Mouse (Mus musculus) midbrain, postnatal 0 days (tissue): ENCODE data around the gene Foxj2. TPM values are rescaled to one million over a fixed set of nuclear protein-coding genes. Genes with fewer than 3 reads are reported as not detected.
A peak's percentile ranks its signal among the peaks of the same experiment; 100 is the strongest.

Experiments
- ATAC-seq: fragments of 200-750 bp; cut with Nextera tagmentation; 2 replicates; pipeline ENCODE4 v1.8.0; 2017; ENCODE audit warnings: moderate number of reproducible peaks, mild to moderate bottlenecking, moderate TSS enrichment, moderate library complexity; ENCODE audit not compliant: low FRiP score
- DNase-seq: peaks from one replicate; pipeline ENCODE4 v3.0.0-alpha.2; 2015; ENCODE audit warnings: low spot score
- H3K27ac ChIP-seq: fragments of 300-500 bp; sonication (generic); 2 replicates; pipeline ENCODE4 v1.5.1; 2014; ENCODE audit warnings: low read depth, mild to moderate bottlenecking, low read length, mixed read lengths
- H3K27me3 ChIP-seq: fragments of 300-500 bp; sonication (generic); 2 replicates; pipeline ENCODE4 v1.6.1; 2014; ENCODE audit warnings: low read length, control low read depth, mixed read lengths; ENCODE audit not compliant: insufficient read depth
- H3K36me3 ChIP-seq: fragments of 300-500 bp; sonication (generic); 2 replicates; pipeline ENCODE4 v1.6.1; 2014; ENCODE audit warnings: low read length, control low read depth, mixed read lengths; ENCODE audit not compliant: insufficient read depth
- H3K4me1 ChIP-seq: fragments of 300-500 bp; sonication (generic); 2 replicates; pipeline ENCODE4 v1.6.1; 2014; ENCODE audit warnings: mild to moderate bottlenecking, control low read depth, antibody characterized with exemption, low read length, mixed read lengths; ENCODE audit not compliant: insufficient read depth
- H3K4me2 ChIP-seq: fragments of 300-500 bp; sonication (generic); 2 replicates; pipeline ENCODE4 v1.6.1; 2014; ENCODE audit warnings: low read depth, mild to moderate bottlenecking, low read length, mixed read lengths; ENCODE audit not compliant: poor library complexity, severe bottlenecking
- H3K4me3 ChIP-seq: fragments of 300-500 bp; sonication (generic); 2 replicates; pipeline ENCODE4 v1.5.1; 2014; ENCODE audit warnings: low read depth, mild to moderate bottlenecking, low read length, moderate library complexity
- H3K9ac ChIP-seq: fragments of 300-500 bp; sonication (generic); replicated peaks from 2 replicates; pipeline ENCODE4 v1.6.1; 2014; ENCODE audit warnings: mild to moderate bottlenecking, low read length, moderate library complexity, mixed read lengths; ENCODE audit not compliant: poor library complexity, severe bottlenecking
- H3K9me3 ChIP-seq: fragments of 300-500 bp; sonication (generic); 2 replicates; pipeline ENCODE4 v1.6.1; 2016; ENCODE audit warnings: low read length, control low read depth
- CTCF ChIP-seq: IDR thresholded peaks from 2 replicates; pipeline ENCODE4 v1.5.1; 2016; ENCODE audit warnings: antibody characterized with exemption, mild to moderate bottlenecking
- WGBS: fragments of 180-500 bp; shearing (Covaris S2); extraction: QIAGEN DNeasy Blood & Tissue Kit; methylation state at CpG from one replicate; pipeline ENCODE4 v1.1.7; 2014; 5-methylcytosine and 5-hydroxymethylcytosine counted together
- microRNA-seq: library from miRNA; unstranded; fragments of <30 nt; microRNA quantifications from one replicate; pipeline ENCODE4, GENCODE M21; 2016; ENCODE audit warnings: borderline number of aligned reads
- polyA plus RNA-seq: library from polyadenylated mRNA; unstranded; fragments of >200 nt; fragmentation: Nextera tagmentation; extraction: Ambion mirVana; gene quantifications from 2 replicates; pipeline ENCODE4 v1.2.1, GENCODE M21; 2015
- total RNA-seq: library from RNA; depleted of rRNA; stranded (reverse); fragments of >200 nt; gene quantifications from 2 replicates; pipeline ENCODE4 v1.2.3, GENCODE M21; 2014; rRNA removed

Foxj2 gene
- total and polyA plus RNA-seq, 2 experiments from 2014 or later: 8.8 to 27.2 TPM

DNA sequence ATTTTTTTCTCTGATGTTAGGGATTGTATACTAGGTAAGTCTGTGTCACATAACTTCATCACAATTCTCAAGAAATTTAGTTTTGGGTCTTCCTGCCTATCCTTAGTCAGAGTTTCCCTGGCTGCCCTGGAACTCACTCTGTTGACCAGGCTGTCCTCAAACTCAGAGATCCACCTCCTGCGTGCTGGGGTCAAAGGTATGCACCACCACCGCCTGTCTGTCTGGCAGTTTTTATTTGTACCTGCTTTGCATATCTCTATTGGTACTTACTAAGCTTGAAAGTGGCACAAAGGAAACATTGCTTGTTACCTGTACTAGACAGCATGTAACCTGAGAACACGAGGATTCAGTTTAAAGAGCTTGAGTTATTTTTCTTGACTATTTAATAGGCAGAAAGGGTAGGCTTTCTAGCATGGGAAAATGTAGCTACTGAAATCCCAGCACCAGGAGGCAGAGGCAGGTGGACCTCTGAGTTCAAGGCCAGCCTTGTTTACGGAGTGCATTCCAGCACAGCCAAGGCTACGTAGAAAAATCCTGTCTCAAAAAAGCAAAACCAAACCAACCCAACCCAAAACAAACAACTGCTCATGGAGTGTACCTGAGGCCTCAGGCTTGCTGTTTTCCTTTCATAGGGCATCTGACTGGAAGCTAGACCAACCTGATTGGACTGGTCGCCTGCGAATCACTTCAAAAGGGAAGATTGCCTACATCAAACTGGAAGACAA lies 60.2 kb downstream of the Foxj2 start:
- Histone ChIP-seq H3K9ac (no peak overlapping the region), H3K36me3 (peaks cover 50% of the 10 kb centered on the region), H3K27me3 (no peaks in the 10 kb centered on the region), H3K27ac (no peak overlapping the region), H3K4me2 (no peak overlapping the region), H3K9me3 (no peaks in the 10 kb centered on the region), H3K4me3 (no peak overlapping the region), H3K4me1 (0 out of 2 replicates have a peak, but pooled peaks cover 4% of the 10 kb centered on the region)
- no peak for DNase-seq
- 95% methylated on average over 7 of the region's 7 CpGs for WGBS
- no peak for ATAC-seq
- TF ChIP-seq CTCF: no peak

DNA sequence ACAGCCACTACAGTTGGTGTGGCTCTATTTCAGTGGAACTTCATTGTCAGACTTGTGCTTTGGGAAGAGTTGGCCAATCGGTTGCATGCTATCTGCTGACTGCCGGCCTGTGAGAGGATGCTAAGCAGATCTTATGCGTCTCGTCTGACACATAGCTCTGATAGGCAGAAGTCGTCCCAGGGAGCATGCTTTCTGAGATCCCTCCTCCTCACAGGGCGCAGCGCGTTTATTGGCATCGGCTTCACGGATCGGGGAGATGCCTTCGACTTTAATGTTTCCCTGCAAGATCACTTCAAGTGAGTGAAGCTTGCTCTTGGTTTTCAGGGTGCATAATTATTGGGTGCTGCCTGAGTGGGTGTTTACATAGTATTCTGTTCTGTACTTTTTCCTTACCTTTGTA lies 61.6 kb downstream of the Foxj2 start:
- H3K36me3 ChIP-seq: peaks cover 58% of the 10 kb centered on the region
- no peak for DNase-seq
- TF ChIP-seq CTCF: no peak
- no peaks in the 10 kb centered on the region for H3K9me3 ChIP-seq
- no peak overlapping the region for H3K4me3 ChIP-seq
- H3K4me2 ChIP-seq: no peak overlapping the region
- 95% methylated on average over 12 of the region's 12 CpGs for WGBS
- ATAC-seq: no peak
- no peaks in the 10 kb centered on the region for H3K27me3 ChIP-seq
- no peaks in the 10 kb centered on the region for H3K4me1 ChIP-seq
- H3K9ac ChIP-seq: no peak overlapping the region
- no peak overlapping the region for H3K27ac ChIP-seq

DNA sequence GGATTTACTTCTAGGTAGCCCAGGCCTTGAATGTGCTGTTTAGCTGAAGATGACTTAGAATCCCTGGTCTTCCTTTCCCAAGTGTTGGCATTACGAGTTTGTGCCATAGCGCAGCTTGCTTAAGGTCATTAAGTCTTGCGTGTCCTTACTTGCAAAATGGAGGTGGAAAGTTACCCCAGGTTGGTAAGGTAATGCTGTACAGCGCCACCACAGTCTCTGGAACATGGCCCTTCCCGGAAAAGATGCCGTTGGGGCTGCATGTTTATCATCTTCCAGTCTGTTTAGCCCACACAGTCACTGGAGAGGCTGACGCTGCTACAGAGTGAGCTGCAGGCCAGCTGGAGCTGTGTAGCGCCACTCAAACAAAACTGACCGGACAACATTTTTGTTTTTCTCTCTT lies 63.9 kb downstream of the Foxj2 start:
- Histone ChIP-seq H3K4me1 (no peaks in the 10 kb centered on the region), H3K27me3 (no peaks in the 10 kb centered on the region), H3K4me3 (no peak overlapping the region), H3K27ac (no peak overlapping the region), H3K9me3 (no peaks in the 10 kb centered on the region), H3K36me3 (peaks cover 71% of the 10 kb centered on the region), H3K9ac (no peak overlapping the region), H3K4me2 (no peak overlapping the region)
- ATAC-seq: no peak
- no peak for DNase-seq
- no peak for TF ChIP-seq CTCF
- WGBS: 94% methylated on average over 9 of the region's 9 CpGs

DNA sequence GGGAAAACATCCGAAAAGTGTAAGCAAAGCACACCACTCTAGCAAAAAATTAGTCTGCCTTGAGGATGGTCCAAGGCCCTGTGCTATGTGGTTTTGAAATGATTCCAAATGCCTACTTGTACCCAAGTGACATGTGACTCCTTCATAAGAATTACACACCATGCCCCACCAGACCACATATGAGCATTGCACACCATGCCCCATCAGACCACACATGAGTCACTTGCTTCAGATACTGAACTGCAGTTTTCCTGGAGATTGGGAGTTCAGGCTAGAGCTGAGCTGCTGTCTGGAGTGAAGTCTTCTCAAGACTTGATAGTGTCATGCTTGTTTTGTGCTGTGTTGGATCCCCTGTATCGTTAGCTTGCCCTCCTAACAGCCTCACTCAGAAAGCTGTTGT lies 69.9 kb downstream of the Foxj2 start:
- ATAC-seq: no peak
- 93% methylated on average over 2 of the region's 2 CpGs for WGBS
- Histone ChIP-seq H3K4me1 (no peaks in the 10 kb centered on the region), H3K27me3 (no peaks in the 10 kb centered on the region), H3K4me2 (no peak overlapping the region), H3K9me3 (no peaks in the 10 kb centered on the region), H3K27ac (no peak overlapping the region), H3K36me3 (peaks cover 38% of the 10 kb centered on the region), H3K4me3 (no peak overlapping the region), H3K9ac (no peak overlapping the region)
- DNase-seq: no peak
- TF ChIP-seq CTCF: no peak

DNA sequence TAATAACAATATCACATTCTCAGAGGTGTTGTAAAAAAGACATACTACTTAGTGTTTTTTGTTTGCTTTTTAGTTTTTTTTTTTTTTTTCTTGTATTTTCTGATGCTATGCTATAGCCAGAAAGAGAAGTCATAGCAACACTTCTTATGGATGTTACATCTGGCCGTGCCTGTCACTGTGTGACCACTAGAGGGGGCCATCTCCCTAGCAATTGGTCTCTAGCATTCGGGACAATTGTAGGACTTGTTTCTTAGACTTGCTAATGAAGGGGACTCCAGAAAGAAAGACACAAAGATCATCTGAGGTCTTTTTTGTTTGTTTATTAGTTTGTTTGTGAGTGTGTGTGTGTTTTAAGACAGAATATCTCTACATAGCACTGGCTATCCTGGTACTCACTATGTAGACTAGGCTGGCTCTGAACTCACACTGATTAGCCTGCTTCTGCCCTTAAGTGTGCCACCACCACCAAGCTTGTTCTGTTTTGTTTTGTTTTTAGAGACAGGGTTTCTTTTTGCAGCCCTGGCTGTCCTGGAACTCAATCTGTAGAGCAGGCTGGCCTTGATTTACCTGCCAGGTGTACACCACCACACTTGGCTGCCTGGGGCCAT lies 72.8 kb downstream of the Foxj2 start:
- no peak overlapping the region for H3K4me3 ChIP-seq
- H3K36me3 ChIP-seq: peaks cover 17% of the 10 kb centered on the region; the same call in 1 of the 2 replicates
- no peaks in the 10 kb centered on the region for H3K9me3 ChIP-seq
- H3K4me1 ChIP-seq: no peaks in the 10 kb centered on the region
- DNase-seq (peak; percentile 85), ATAC-seq (peak; percentile 71; the same call in 1 of the 2 replicates)
- H3K4me2 ChIP-seq: no peak overlapping the region
- H3K27ac ChIP-seq: no peak overlapping the region
- H3K9ac ChIP-seq: no peak overlapping the region
- peak; percentile 93 for TF ChIP-seq CTCF
- WGBS: 14% methylated on average over 2 of the region's 2 CpGs
- no peaks in the 10 kb centered on the region for H3K27me3 ChIP-seq

Small RNA genes lying within 50 kb of the gene (microRNA-seq; reads per million reads assigned to microRNA genes)
- gene Mir7231: 1.0 reads per million

Other genes starting within 250 kb of the Foxj2 start
- gene Apobec1, start 217.5 kb upstream of the Foxj2 start, total RNA-seq: 0.88 and 0.90 TPM in 2 replicates
- 1.7 and 2.1 TPM in 2 replicates for gene Apobec1, start 217.5 kb upstream of the Foxj2 start, polyA plus RNA-seq
- not detected in 2 replicates for gene Gdf3, start 209.8 kb upstream of the Foxj2 start, total RNA-seq
- not detected in 2 replicates for gene Gdf3, start 209.8 kb upstream of the Foxj2 start, polyA plus RNA-seq
- gene Dppa3, start 193.5 kb upstream of the Foxj2 start, total RNA-seq: not detected in 2 replicates
- gene Dppa3, start 193.5 kb upstream of the Foxj2 start, polyA plus RNA-seq: not detected in 2 replicates
- gene Nanog, start 112.4 kb upstream of the Foxj2 start, total RNA-seq: 0.09 and 0.16 TPM in 2 replicates
- gene Nanog, start 112.4 kb upstream of the Foxj2 start, polyA plus RNA-seq: 0.07 and 0.10 TPM in 2 replicates
- 96.0 and 129 TPM in 2 replicates for gene Slc2a3, start 18.3 kb upstream of the Foxj2 start, total RNA-seq
- gene Slc2a3, start 18.3 kb upstream of the Foxj2 start, polyA plus RNA-seq: 48.4 and 50.1 TPM in 2 replicates
- gene C3ar1, start 36.2 kb downstream of the Foxj2 start, total RNA-seq: 1.8 and 2.0 TPM in 2 replicates
- 1.3 and 1.4 TPM in 2 replicates for gene C3ar1, start 36.2 kb downstream of the Foxj2 start, polyA plus RNA-seq
- 145 and 146 TPM in 2 replicates for gene Necap1, start 54.6 kb downstream of the Foxj2 start, total RNA-seq
- gene Necap1, start 54.6 kb downstream of the Foxj2 start, polyA plus RNA-seq: 173 and 178 TPM in 2 replicates
- 0.93 and 0.99 TPM in 2 replicates for gene Clec4a1, start 101.9 kb downstream of the Foxj2 start, total RNA-seq
- 1.2 and 1.6 TPM in 2 replicates for gene Clec4a1, start 101.9 kb downstream of the Foxj2 start, polyA plus RNA-seq
- gene Clec4a3, start 132.6 kb downstream of the Foxj2 start, total RNA-seq: 0.88 TPM in 1 of 2 replicates, not detected in the other
- gene Clec4a3, start 132.6 kb downstream of the Foxj2 start, polyA plus RNA-seq: 0.91 and 1.3 TPM in 2 replicates
- gene Clec4a4, start 170.5 kb downstream of the Foxj2 start, total RNA-seq: not detected in 2 replicates
- not detected in 2 replicates for gene Clec4a4, start 170.5 kb downstream of the Foxj2 start, polyA plus RNA-seq
- not detected in 2 replicates for gene Clec4b1, start 230.0 kb downstream of the Foxj2 start, total RNA-seq
- gene Clec4b1, start 230.0 kb downstream of the Foxj2 start, polyA plus RNA-seq: not detected in 2 replicates